Mouse (Mus musculus): ENCODE measurements around the gene Fbxo6. TPM values are rescaled to one million over a fixed set of nuclear protein-coding genes. Genes with fewer than 3 reads are reported as not detected.
"Not testable (repeated sequence)": the region's sequence is repeated elsewhere in the genome, so short reads cannot be mapped to it uniquely, and the experiment has no call there.

Gene Fbxo6
- polyA plus RNA-seq, 1 experiment from 2014 or later = 11.4 TPM

GRCm38 (mm10) chr4:148134988-148135387 lies 17.0 kb downstream of the Fbxo6 start:
- Histone ChIP-seq H3K27me3 (ENCODE audit: low read depth, poor library complexity, severe bottlenecking) (peaks cover 54% of the 10 kb centered on the region), H3K27ac (replicated peaks) (no peak overlapping the region), H3K36me3 (0 out of 2 replicates have a peak, but pooled peaks cover 2% of the 10 kb centered on the region), H3K9me3 (replicated peaks) (no peaks in the 10 kb centered on the region), H3K4me3 (no peak overlapping the region), H3K4me1 (peaks cover 53% of the 10 kb centered on the region)
- WGBS = 86% methylated on average over 8 of the region's 8 CpGs
- DNase-seq (ENCODE audit: low spot score) = no peak

- WGBS = under 1% methylated on average over 21 of the region's 21 CpGs
- Histone ChIP-seq H3K4me3 (peak overlapping the region; percentile 71), H3K36me3 (peaks cover 10% of the 10 kb centered on the region), H3K4me1 (peaks cover 61% of the 10 kb centered on the region), H3K27ac (replicated peaks) (peak overlapping the region; percentile 99), H3K27me3 (ENCODE audit: low read depth, poor library complexity, severe bottlenecking) (peaks cover 59% of the 10 kb centered on the region), H3K9me3 (replicated peaks) (no peaks in the 10 kb centered on the region; the same call in 1 of the 2 replicates)
- DNase-seq (ENCODE audit: low spot score) = peak; percentile 80
Observed at GRCm38 (mm10) chr4:148131497-148132081, 20.4 kb downstream of the Fbxo6 start.

- no peaks in the 10 kb centered on the region; the same call in 1 of the 2 replicates for H3K9me3 ChIP-seq (replicated peaks)
- peak within 1 kb of the TSS; percentile 71 for H3K4me3 ChIP-seq
- peak; percentile 90 for DNase-seq (ENCODE audit: low spot score)
- under 1% methylated on average over 82 of the region's 87 CpGs for WGBS
- peaks cover 10% of the 10 kb centered on the region for H3K36me3 ChIP-seq
- H3K27me3 ChIP-seq (ENCODE audit: low read depth, poor library complexity, severe bottlenecking) = peaks cover 59% of the 10 kb centered on the region
- peak within 1 kb of the TSS; percentile 99 for H3K27ac ChIP-seq (replicated peaks)
- peaks cover 65% of the 10 kb centered on the region for H3K4me1 ChIP-seq
Observed at GRCm38 (mm10) chr4:148130561-148131413, 21.2 kb downstream of the Fbxo6 start, which contains the start of gene Draxin. Gene Draxin (minus strand): TSS chr4:148130698.

DNA sequence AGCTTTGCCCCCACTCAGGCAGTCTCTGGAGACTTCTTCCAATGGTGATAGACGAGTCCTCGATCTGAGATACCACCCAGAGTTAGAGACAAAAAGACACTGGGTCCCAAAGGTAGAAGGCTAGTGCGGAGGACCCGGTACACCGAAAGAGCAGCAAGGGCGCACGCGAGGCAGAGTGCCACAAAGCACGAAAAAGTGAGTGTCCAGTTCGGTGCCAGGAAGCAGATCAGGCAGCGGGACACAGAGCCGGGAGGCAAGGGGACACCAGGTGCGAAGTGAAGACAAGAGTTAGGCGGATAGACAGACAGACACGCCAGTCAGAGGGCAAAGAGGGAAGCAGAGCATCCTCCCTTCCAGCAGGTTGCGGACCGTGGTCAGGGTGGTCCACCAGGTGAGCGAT lies 21.8 kb downstream of the Fbxo6 start, which contains the start of gene Mad2l2:
Gene Mad2l2, plus strand, starts transcription at position 252 of the 400 bp plus-strand sequence.
- peaks cover 65% of the 10 kb centered on the region for H3K4me1 ChIP-seq
- under 1% methylated on average over 18 of the region's 18 CpGs for WGBS
- peaks cover 16% of the 10 kb centered on the region for H3K36me3 ChIP-seq
- no peak for DNase-seq (ENCODE audit: low spot score)
- peaks cover 59% of the 10 kb centered on the region for H3K27me3 ChIP-seq (ENCODE audit: low read depth, poor library complexity, severe bottlenecking)
- H3K9me3 ChIP-seq (replicated peaks) = no peaks in the 10 kb centered on the region; the same call in 1 of the 2 replicates
- peak within 1 kb of the TSS; percentile 71 for H3K4me3 ChIP-seq
- H3K27ac ChIP-seq (replicated peaks) = peak within 1 kb of the TSS; percentile 99

GRCm38 (mm10) chr4:148128672-148129071 lies 23.3 kb downstream of the Fbxo6 start:
- DNase-seq (ENCODE audit: low spot score) = no peak
- H3K27me3 ChIP-seq (ENCODE audit: low read depth, poor library complexity, severe bottlenecking) = peaks cover 63% of the 10 kb centered on the region
- H3K9me3 ChIP-seq (replicated peaks) = no peaks in the 10 kb centered on the region; the same call in 1 of the 2 replicates
- peaks cover 23% of the 10 kb centered on the region for H3K36me3 ChIP-seq
- peaks cover 65% of the 10 kb centered on the region for H3K4me1 ChIP-seq
- 74% methylated on average over 2 of the region's 2 CpGs for WGBS
- H3K4me3 ChIP-seq = peak overlapping the region; percentile 71
- H3K27ac ChIP-seq (replicated peaks) = peak overlapping the region; percentile 99; the same call in 1 of the 2 replicates

DNA sequence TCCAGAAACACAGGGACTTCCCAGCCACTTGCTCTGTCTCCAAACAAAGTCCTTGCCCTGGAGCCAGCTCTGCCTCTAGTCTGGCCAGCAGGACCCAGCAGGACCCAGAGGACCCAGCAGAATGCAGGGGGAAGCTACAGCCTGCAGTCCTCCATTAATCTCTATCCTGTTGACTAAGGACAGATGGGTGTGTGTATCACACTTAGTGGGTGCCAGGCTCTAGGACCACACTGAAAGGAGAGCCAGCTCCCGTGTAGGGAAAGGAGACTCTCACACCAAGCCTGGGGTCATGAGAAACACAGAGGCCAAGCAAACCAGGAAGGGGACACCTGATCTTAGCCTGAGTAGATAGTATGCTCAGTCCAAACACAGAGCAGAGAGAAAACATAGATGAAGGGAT lies 23.7 kb downstream of the Fbxo6 start:
- Histone ChIP-seq H3K9me3 (replicated peaks) (no peaks in the 10 kb centered on the region; the same call in 1 of the 2 replicates), H3K27ac (replicated peaks) (peak overlapping the region; percentile 99; the same call in 1 of the 2 replicates), H3K27me3 (ENCODE audit: low read depth, poor library complexity, severe bottlenecking) (peaks cover 63% of the 10 kb centered on the region), H3K36me3 (peaks cover 28% of the 10 kb centered on the region), H3K4me3 (peak overlapping the region; percentile 71; the same call in 1 of the 2 replicates), H3K4me1 (peaks cover 65% of the 10 kb centered on the region)
- 77% methylated on average over 1 of the region's 1 CpGs for WGBS
- DNase-seq (ENCODE audit: low spot score) = no peak

GRCm38 (mm10) chr4:148122694-148123066 lies 29.3 kb downstream of the Fbxo6 start:
- H3K36me3 ChIP-seq = peaks cover 24% of the 10 kb centered on the region
- H3K9me3 ChIP-seq (replicated peaks) = peaks cover under 1% of the 10 kb centered on the region; the same call in 1 of the 2 replicates
- no peak overlapping the region for H3K4me3 ChIP-seq
- no peak for DNase-seq (ENCODE audit: low spot score)
- peaks cover 34% of the 10 kb centered on the region for H3K4me1 ChIP-seq
- H3K27me3 ChIP-seq (ENCODE audit: low read depth, poor library complexity, severe bottlenecking) = peaks cover 12% of the 10 kb centered on the region
- 77% methylated on average over 3 of the region's 3 CpGs for WGBS
- H3K27ac ChIP-seq (replicated peaks) = no peak overlapping the region

DNA sequence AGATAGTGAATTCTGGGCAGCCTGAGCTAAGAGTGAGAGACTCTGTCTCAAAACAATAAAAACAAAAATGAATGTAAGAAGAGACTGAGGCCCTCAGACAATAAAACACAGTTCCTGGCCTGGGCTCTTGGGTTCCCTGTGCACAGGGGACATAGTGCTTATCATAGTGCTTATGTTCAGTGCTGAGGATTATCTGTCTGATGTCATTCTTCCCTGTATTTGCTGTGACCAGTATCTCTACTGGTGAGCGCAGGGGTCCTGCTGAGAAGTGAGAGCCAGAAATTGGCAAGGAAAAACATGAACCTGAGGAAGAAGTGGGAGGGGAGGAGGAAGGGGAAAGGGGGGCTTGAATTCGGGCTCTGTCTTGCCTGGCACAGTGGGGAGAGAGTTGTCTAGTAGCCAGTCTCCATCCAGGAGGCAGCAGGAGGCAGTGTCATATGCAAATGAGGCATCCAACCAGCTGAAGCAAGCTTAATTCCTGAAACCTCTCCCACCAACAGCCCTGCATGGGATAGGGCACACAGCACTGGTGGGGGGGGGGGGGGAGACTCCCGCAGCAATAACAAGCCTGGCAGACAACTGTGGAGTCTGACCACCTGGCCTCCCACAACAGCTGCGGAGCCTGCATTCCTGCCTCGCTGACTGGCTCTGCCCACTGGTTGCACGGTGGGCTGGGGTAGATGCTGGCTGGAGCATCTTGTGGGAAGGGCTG lies 29.8 kb downstream of the Fbxo6 start:
- no peak overlapping the region for H3K27ac ChIP-seq (replicated peaks)
- H3K36me3 ChIP-seq = peaks cover 25% of the 10 kb centered on the region; the same call in 1 of the 2 replicates
- H3K4me3 ChIP-seq = no peak overlapping the region
- H3K9me3 ChIP-seq (replicated peaks) = 0 out of 2 replicates have a peak, but pooled peaks cover 5% of the 10 kb centered on the region
- 8% methylated on average over 6 of the region's 6 CpGs for WGBS
- peaks cover 7% of the 10 kb centered on the region; the same call in 1 of the 2 replicates for H3K27me3 ChIP-seq (ENCODE audit: low read depth, poor library complexity, severe bottlenecking)
- peak; percentile 24 for DNase-seq (ENCODE audit: low spot score)
- peaks cover 28% of the 10 kb centered on the region for H3K4me1 ChIP-seq

- no peak overlapping the region for H3K27ac ChIP-seq (replicated peaks)
- WGBS = 80% methylated on average over 4 of the region's 4 CpGs
Observed at GRCm38 (mm10) chr4:148121362-148121761, 30.6 kb downstream of the Fbxo6 start.

GRCm38 (mm10) chr4:148120555-148120954 lies 31.4 kb downstream of the Fbxo6 start:
- H3K36me3 ChIP-seq = peaks cover 26% of the 10 kb centered on the region; the same call in 1 of the 2 replicates
- no peak for DNase-seq (ENCODE audit: low spot score)
- H3K27ac ChIP-seq (replicated peaks) = no peak overlapping the region
- peaks cover 8% of the 10 kb centered on the region for H3K27me3 ChIP-seq (ENCODE audit: low read depth, poor library complexity, severe bottlenecking)
- peaks cover 23% of the 10 kb centered on the region for H3K4me1 ChIP-seq
- H3K9me3 ChIP-seq (replicated peaks) = peaks cover 6% of the 10 kb centered on the region; the same call in 1 of the 2 replicates
- H3K4me3 ChIP-seq = no peak overlapping the region
- 78% methylated on average over 9 of the region's 9 CpGs for WGBS

More at GRCm38 (mm10) chr4:148121362-148121761, 30.6 kb downstream of the Fbxo6 start:
- H3K9me3 ChIP-seq (replicated peaks) = peaks cover 6% of the 10 kb centered on the region; the same call in 1 of the 2 replicates
- peaks cover 4% of the 10 kb centered on the region; the same call in 1 of the 2 replicates for H3K27me3 ChIP-seq (ENCODE audit: low read depth, poor library complexity, severe bottlenecking)
- H3K4me3 ChIP-seq = no peak overlapping the region
- H3K4me1 ChIP-seq = peaks cover 21% of the 10 kb centered on the region
- H3K36me3 ChIP-seq = peaks cover 25% of the 10 kb centered on the region; the same call in 1 of the 2 replicates
- DNase-seq (ENCODE audit: low spot score) = no peak

- H3K9me3 ChIP-seq (replicated peaks); H3K4me3 ChIP-seq; DNase-seq (ENCODE audit: low spot score); H3K27me3 ChIP-seq (ENCODE audit: low read depth, poor library complexity, severe bottlenecking); H3K27ac ChIP-seq (replicated peaks): not testable (repeated sequence)
- peaks cover 17% of the 10 kb centered on the region; the same call in 1 of the 2 replicates for H3K36me3 ChIP-seq
- WGBS = 87% methylated on average over 9 of the region's 9 CpGs
- peaks cover 33% of the 10 kb centered on the region for H3K4me1 ChIP-seq
Observed at GRCm38 (mm10) chr4:148119578-148119977, 32.4 kb downstream of the Fbxo6 start.

DNA sequence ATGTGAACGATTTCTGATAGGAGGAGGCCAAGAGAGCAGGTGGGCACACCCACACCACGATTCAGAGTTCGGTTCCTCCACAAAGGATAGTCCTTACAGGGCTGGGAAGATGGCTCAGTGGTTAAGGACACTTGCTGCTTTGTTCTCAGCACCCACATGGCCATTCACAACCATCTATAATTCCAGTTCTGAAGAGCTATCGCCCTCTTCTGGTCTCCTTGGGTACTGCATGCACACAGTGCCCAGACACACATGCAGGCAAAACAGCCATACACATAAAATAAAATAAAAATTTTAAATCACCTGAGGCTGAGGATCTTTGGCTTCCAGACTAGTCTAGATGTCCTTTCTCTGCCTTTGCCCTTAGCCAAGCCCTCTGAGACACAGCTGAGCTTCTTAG lies 34.5 kb downstream of the Fbxo6 start:
- Histone ChIP-seq H3K4me1 (peaks cover 27% of the 10 kb centered on the region), H3K9me3 (replicated peaks) (peaks cover 6% of the 10 kb centered on the region; the same call in 1 of the 2 replicates), H3K27ac (replicated peaks) (no peak overlapping the region), H3K36me3 (peaks cover 26% of the 10 kb centered on the region), H3K4me3 (no peak overlapping the region), H3K27me3 (ENCODE audit: low read depth, poor library complexity, severe bottlenecking) (peaks cover 9% of the 10 kb centered on the region)
- 74% methylated on average over 4 of the region's 4 CpGs for WGBS
- no peak for DNase-seq (ENCODE audit: low spot score)

Data from midbrain, embryonic 10.5 days (tissue).